Mouse (Mus musculus) ZHBTc4 (cell line): ENCODE results near the gene Rnase4.

Experiments
- DNase-seq: peaks from one replicate; pipeline ENCODE4 v3.0.0-alpha.2; 2011; ENCODE audit warnings: low read depth, low spot score

Gene Rnase4

GRCm38 (mm10) chr14:51090921-51091900 is at the start of gene Rnase4, which contains the start of gene Ang:
Rnase4 (plus strand) TSS chr14:51091077.
Ang (plus strand) TSS chr14:51091150.
- DNase-seq: peak; percentile 90

- DNase-seq: no peak
Measured at GRCm38 (mm10) chr14:51041769-51042168, 49.1 kb upstream of the Rnase4 start, which contains the start of gene Rnase9. Rnase9 (minus strand) TSS chr14:51041869.

GRCm38 (mm10) chr14:51047846-51048245 is 43.0 kb upstream of the Rnase4 start:
- no peak for DNase-seq

- no peak for DNase-seq
Measured at GRCm38 (mm10) chr14:51050063-51050462, 40.8 kb upstream of the Rnase4 start, which contains the start of gene Rnase11. Rnase11 (minus strand) TSS chr14:51050163.

- no peak for DNase-seq
Measured at GRCm38 (mm10) chr14:51051941-51052340, 38.9 kb upstream of the Rnase4 start.

GRCm38 (mm10) chr14:51053176-51053575 is 37.7 kb upstream of the Rnase4 start:
- DNase-seq: no peak

GRCm38 (mm10) chr14:51054243-51055237 is 36.3 kb upstream of the Rnase4 start:
- peak; percentile 35 for DNase-seq

- no peak for DNase-seq
Measured at GRCm38 (mm10) chr14:51057401-51057831, 33.5 kb upstream of the Rnase4 start, which contains the start of gene Rnase12. Rnase12 (minus strand) TSS chr14:51057661.

- no peak for DNase-seq
Measured at GRCm38 (mm10) chr14:51060761-51061160, 30.1 kb upstream of the Rnase4 start.

GRCm38 (mm10) chr14:51068956-51069355 is 21.9 kb upstream of the Rnase4 start:
- no peak for DNase-seq

- DNase-seq: peak; percentile 91
Measured at GRCm38 (mm10) chr14:51069617-51070016, 21.3 kb upstream of the Rnase4 start.

GRCm38 (mm10) chr14:51074335-51074734 is 16.5 kb upstream of the Rnase4 start, which contains the start of gene Olfr750:
Olfr750 (minus strand) TSS chr14:51074435.
- DNase-seq: no peak

GRCm38 (mm10) chr14:51079180-51079579 is 11.7 kb upstream of the Rnase4 start:
- no peak for DNase-seq

- no peak for DNase-seq
Measured at GRCm38 (mm10) chr14:51081035-51081434, 9.8 kb upstream of the Rnase4 start.

- peak; percentile 81 for DNase-seq
Measured at GRCm38 (mm10) chr14:51082599-51083581, 8.0 kb upstream of the Rnase4 start.

- DNase-seq: no peak
Measured at GRCm38 (mm10) chr14:51083805-51084204, 7.1 kb upstream of the Rnase4 start.

GRCm38 (mm10) chr14:51085086-51085485 is 5.8 kb upstream of the Rnase4 start:
- no peak for DNase-seq

GRCm38 (mm10) chr14:51085911-51086310 is 5.0 kb upstream of the Rnase4 start:
- no peak for DNase-seq

GRCm38 (mm10) chr14:51087762-51088161 is 3.1 kb upstream of the Rnase4 start:
- peak; percentile 28 for DNase-seq
